Mouse (Mus musculus) embryonic facial prominence, embryonic 15.5 days (tissue): Measurements from ENCODE around the gene Cela2a. TPM values are rescaled to one million over a fixed set of nuclear protein-coding genes. Genes with fewer than 3 reads are reported as not detected.

ENCODE experiments used
- ATAC-seq: fragments of 200-750 bp; cut with Nextera tagmentation; 2 replicates; pipeline ENCODE4 v1.8.0; 2017; ENCODE audit warnings: low read depth, moderate TSS enrichment; ENCODE audit not compliant: insufficient number of reproducible peaks, low FRiP score, low TSS enrichment
- H3K27ac ChIP-seq: fragments of 300-500 bp; sonication (generic); replicated peaks from 2 replicates; pipeline ENCODE4 v1.5.1; 2015; ENCODE audit warnings: mild to moderate bottlenecking, inconsistent platforms
- H3K27me3 ChIP-seq: fragments of 300-500 bp; sonication (generic); 2 replicates; pipeline ENCODE4 v1.6.1; 2015; ENCODE audit warnings: inconsistent platforms
- H3K36me3 ChIP-seq: fragments of 300-500 bp; sonication (generic); 2 replicates; pipeline ENCODE4 v1.6.1; 2015; ENCODE audit warnings: mild to moderate bottlenecking, inconsistent platforms
- H3K4me1 ChIP-seq: fragments of 300-500 bp; sonication (generic); 2 replicates; pipeline ENCODE4 v1.6.1; 2015; ENCODE audit warnings: inconsistent platforms
- H3K4me2 ChIP-seq: fragments of 300-500 bp; sonication (generic); replicated peaks from 2 replicates; pipeline ENCODE4 v1.6.1; 2015; ENCODE audit warnings: mild to moderate bottlenecking, inconsistent platforms
- H3K4me3 ChIP-seq: fragments of 300-500 bp; sonication (generic); replicated peaks from 2 replicates; pipeline ENCODE4 v1.5.1; 2015; ENCODE audit warnings: mild to moderate bottlenecking, inconsistent platforms
- H3K9ac ChIP-seq: fragments of 300-500 bp; sonication (generic); 2 replicates; pipeline ENCODE4 v1.6.1; 2015; ENCODE audit warnings: inconsistent platforms
- H3K9me3 ChIP-seq: fragments of 300-500 bp; sonication (generic); replicated peaks from 2 replicates; pipeline ENCODE4 v1.6.1; 2016; ENCODE audit warnings: inconsistent platforms
- WGBS: fragments of 180-500 bp; shearing (Covaris S2); methylation state at CpG from one replicate; pipeline ENCODE4 v1.1.7; 2015; 5-methylcytosine and 5-hydroxymethylcytosine counted together
- polyA plus RNA-seq: library from polyadenylated mRNA; unstranded; fragments of >200 nt; fragmentation: Nextera tagmentation; extraction: Ambion mirVana; gene quantifications from 2 replicates; pipeline ENCODE4 v1.2.1, GENCODE M21; 2015

Cela2a gene
- polyA plus RNA-seq, 1 experiment from 2014 or later, result not detected

- Histone ChIP-seq H3K4me1 (no peaks in the 10 kb centered on the region), H3K9ac (no peak overlapping the region), H3K36me3 (0 out of 2 replicates have a peak, but pooled peaks cover 3% of the 10 kb centered on the region), H3K4me3 (no peak overlapping the region), H3K9me3 (no peaks in the 10 kb centered on the region), H3K27me3 (no peaks in the 10 kb centered on the region), H3K4me2 (no peak overlapping the region), H3K27ac (no peak overlapping the region)
- 90% methylated on average over 7 of the region's 7 CpGs for WGBS
- ATAC-seq, result no peak
Observed at GRCm38 (mm10) chr4:141819316-141819715, 6.6 kb downstream of the Cela2a start.

DNA sequence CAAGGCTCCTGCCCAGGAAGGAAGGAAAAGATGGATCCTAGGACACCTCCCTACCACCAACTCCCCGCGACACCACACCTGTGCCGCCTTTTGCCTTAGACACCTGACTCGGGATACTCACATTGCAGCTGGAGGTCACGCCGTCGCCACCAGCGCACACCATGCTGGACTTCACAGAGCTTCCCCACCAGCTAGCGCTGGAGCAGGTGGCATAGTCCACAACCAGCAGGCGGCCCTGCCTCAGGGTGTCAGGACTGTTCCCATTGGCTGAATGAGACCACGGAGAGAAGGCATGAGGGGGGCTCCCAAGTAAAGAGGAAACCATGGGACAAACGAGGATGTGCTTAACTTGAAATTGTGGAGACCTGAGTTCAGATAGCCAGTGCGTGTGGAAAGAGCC, 7.1 kb downstream of the Cela2a start:
- H3K9me3 ChIP-seq, result no peaks in the 10 kb centered on the region
- H3K4me3 ChIP-seq, result no peak overlapping the region
- ATAC-seq, result no peak
- no peaks in the 10 kb centered on the region for H3K27me3 ChIP-seq
- no peak overlapping the region for H3K4me2 ChIP-seq
- WGBS, result 82% methylated on average over 13 of the region's 13 CpGs
- no peaks in the 10 kb centered on the region for H3K4me1 ChIP-seq
- no peak overlapping the region for H3K9ac ChIP-seq
- no peak overlapping the region for H3K27ac ChIP-seq
- peaks cover 6% of the 10 kb centered on the region; the same call in 1 of the 2 replicates for H3K36me3 ChIP-seq

DNA sequence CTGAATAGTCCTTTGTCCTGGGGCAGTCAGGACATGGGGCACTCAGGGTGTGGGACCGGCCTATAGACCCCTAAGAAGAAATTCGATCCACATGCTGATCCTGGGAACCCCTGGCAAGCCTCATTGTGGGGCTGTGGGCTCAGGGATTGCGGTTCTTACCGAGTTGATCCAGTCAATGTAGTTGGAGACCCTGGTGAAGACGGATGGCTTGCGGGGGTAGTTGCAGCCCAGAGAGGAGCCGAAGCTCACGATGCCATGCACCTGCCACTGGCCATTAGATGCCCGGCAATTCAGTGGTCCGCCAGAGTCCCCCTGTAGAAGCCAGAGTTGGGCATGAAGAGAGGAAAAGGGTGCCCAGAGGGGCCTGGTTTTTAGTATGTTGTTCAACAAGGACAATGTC, 8.3 kb downstream of the Cela2a start:
- Histone ChIP-seq H3K9me3 (no peaks in the 10 kb centered on the region), H3K4me1 (no peaks in the 10 kb centered on the region), H3K4me2 (no peak overlapping the region), H3K4me3 (no peak overlapping the region), H3K36me3 (peaks cover 17% of the 10 kb centered on the region), H3K27ac (no peak overlapping the region), H3K9ac (no peak overlapping the region), H3K27me3 (no peaks in the 10 kb centered on the region)
- WGBS, result 65% methylated on average over 10 of the region's 10 CpGs
- ATAC-seq, result no peak

DNA sequence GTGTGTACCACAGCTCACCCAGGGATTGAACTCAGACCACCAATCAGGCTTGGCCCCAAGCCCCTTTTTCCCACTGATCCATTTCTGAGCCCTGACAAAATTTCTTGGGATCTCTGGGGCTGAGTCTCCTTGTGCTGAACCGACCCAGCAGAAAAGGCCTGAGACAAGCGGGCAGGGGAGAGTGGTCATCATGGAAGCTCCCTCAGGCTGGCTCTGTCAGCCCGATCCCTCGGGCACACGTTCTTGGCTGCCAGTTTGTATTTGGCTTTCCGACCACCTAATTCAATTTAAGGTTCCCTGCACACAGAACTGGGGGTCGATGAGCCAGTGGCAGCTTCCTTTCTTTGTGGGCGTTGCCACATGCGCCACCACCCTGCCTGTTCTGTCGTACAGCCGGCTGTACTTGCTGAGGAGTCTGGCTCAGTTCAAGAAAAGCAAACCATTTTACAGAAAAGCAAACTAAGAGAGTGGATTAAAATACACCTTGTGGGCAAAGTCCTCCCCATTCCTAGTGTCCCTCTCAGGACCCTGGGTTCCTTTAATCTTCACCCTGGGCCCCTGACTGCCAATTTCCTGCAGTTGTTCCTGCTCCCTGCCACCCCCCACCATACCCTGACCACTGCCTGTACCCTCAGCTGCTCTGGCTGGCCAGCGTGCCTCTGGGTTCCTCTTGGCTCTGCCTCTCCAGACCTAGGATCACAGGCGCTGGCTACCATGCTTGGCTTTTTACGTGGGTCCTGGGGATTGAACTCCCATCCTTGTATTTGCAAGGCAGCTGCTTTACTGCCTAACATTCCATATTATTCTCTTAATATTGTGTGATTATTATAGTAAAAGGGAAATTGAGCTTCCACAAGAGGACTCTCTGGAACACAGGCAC, 8.9 kb downstream of the Cela2a start:
- Histone ChIP-seq H3K27ac (peak overlapping the region; percentile 34; the same call in 1 of the 2 replicates), H3K36me3 (peaks cover 24% of the 10 kb centered on the region), H3K27me3 (no peaks in the 10 kb centered on the region), H3K9ac (no peak overlapping the region), H3K4me1 (no peaks in the 10 kb centered on the region), H3K9me3 (no peaks in the 10 kb centered on the region), H3K4me2 (no peak overlapping the region), H3K4me3 (no peak overlapping the region)
- no peak for ATAC-seq
- 51% methylated on average over 14 of the region's 14 CpGs for WGBS

DNA sequence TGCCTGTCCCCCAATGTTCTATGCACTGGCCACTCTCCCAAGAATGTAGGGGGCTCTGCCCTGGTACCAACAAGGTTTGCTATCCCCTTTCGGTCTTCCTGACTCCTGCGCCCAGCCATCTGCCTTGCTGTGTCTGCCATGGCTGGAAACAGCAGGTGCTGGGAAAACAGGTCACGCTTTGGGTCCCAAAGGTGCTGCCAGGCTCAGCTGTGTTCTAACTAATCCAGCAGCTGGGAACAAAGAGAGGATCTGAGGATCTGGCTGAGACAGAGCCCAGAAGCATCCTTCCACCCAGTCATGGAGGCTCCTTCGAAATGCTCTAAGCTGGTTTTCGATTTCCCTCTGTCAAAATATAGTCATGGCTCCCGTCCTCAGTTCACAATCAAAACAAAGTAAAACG, 9.7 kb downstream of the Cela2a start:
- Histone ChIP-seq H3K4me1 (no peaks in the 10 kb centered on the region), H3K36me3 (peaks cover 31% of the 10 kb centered on the region), H3K4me3 (no peak overlapping the region), H3K9ac (no peak overlapping the region), H3K4me2 (no peak overlapping the region), H3K27ac (no peak overlapping the region), H3K9me3 (no peaks in the 10 kb centered on the region), H3K27me3 (no peaks in the 10 kb centered on the region)
- WGBS, result 80% methylated on average over 7 of the region's 7 CpGs
- peak; percentile 12; the same call in 1 of the 2 replicates for ATAC-seq

GRCm38 (mm10) chr4:141811375-141811774, 14.6 kb downstream of the Cela2a start:
- Histone ChIP-seq H3K36me3 (peaks cover 75% of the 10 kb centered on the region), H3K9me3 (no peaks in the 10 kb centered on the region)
- 91% methylated on average over 7 of the region's 7 CpGs for WGBS

DNA sequence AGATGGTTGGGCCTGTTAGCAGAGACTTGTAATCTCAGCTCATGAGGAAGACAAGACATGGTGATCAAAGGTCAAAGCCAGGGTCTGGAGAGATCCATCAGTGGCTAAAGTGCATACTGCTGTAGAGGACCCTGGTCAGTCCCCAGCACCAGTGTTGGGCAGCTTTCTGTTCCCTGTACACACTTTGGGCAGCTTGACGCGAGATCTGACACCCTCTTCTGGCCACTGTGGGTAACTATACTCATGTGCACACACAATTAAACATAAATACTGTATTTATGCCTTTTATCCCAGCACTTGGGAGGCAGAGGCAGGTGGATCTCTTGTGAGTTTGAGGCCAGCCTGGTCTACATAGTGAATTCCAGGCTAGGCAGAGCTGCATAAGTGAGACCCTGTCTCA, 15.0 kb downstream of the Cela2a start:
- 90% methylated on average over 2 of the region's 2 CpGs for WGBS
- H3K4me3 ChIP-seq, result no peak overlapping the region
- H3K27me3 ChIP-seq, result no peaks in the 10 kb centered on the region
- peaks cover 79% of the 10 kb centered on the region for H3K36me3 ChIP-seq
- H3K9ac ChIP-seq, result no peak overlapping the region
- no peak overlapping the region for H3K4me2 ChIP-seq
- H3K27ac ChIP-seq, result no peak overlapping the region
- no peaks in the 10 kb centered on the region for H3K4me1 ChIP-seq
- no peaks in the 10 kb centered on the region for H3K9me3 ChIP-seq
- no peak for ATAC-seq

More at GRCm38 (mm10) chr4:141811375-141811774, 14.6 kb downstream of the Cela2a start:
- Histone ChIP-seq H3K27me3 (no peaks in the 10 kb centered on the region), H3K4me2 (no peak overlapping the region), H3K4me1 (no peaks in the 10 kb centered on the region), H3K4me3 (no peak overlapping the region), H3K27ac (no peak overlapping the region), H3K9ac (no peak overlapping the region)
- ATAC-seq, result no peak

- Histone ChIP-seq H3K36me3 (peaks cover 86% of the 10 kb centered on the region), H3K27me3 (no peaks in the 10 kb centered on the region)
- WGBS, result 76% methylated on average over 8 of the region's 8 CpGs
Observed at GRCm38 (mm10) chr4:141809850-141810464, 16.0 kb downstream of the Cela2a start.

DNA sequence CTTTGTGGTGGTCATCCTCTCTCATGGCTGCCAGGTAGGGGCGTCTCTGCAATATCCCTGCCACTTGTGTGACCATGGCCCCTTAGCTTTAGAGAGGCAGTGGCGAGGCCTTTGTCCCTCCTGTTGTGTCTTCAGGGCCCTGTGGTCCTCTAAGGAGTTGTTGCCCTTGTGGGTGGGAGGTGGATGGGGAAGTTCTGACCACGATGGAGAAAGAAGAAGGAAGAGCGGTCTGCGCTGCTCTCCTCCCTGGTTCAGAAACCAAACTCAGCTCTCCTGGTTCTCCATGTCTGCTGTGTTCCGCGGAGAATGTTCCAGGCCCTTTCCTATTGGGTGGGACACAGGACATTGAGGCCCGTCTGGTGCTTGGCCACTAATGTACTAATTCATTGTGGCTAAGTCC, 20.1 kb downstream of the Cela2a start:
- Histone ChIP-seq H3K36me3 (peaks cover 70% of the 10 kb centered on the region), H3K4me2 (no peak overlapping the region)

More at GRCm38 (mm10) chr4:141809850-141810464, 16.0 kb downstream of the Cela2a start:
- no peak overlapping the region for H3K27ac ChIP-seq
- ATAC-seq, result no peak
- no peak overlapping the region for H3K9ac ChIP-seq
- no peak overlapping the region for H3K4me3 ChIP-seq
- H3K9me3 ChIP-seq, result no peaks in the 10 kb centered on the region
- H3K4me1 ChIP-seq, result no peaks in the 10 kb centered on the region
- no peak overlapping the region for H3K4me2 ChIP-seq

GRCm38 (mm10) chr4:141804105-141804504, 21.9 kb downstream of the Cela2a start:
- no peak for ATAC-seq
- Histone ChIP-seq H3K9ac (no peak overlapping the region), H3K36me3 (peaks cover 52% of the 10 kb centered on the region), H3K4me3 (no peak overlapping the region), H3K27ac (no peak overlapping the region), H3K4me2 (no peak overlapping the region), H3K4me1 (no peaks in the 10 kb centered on the region), H3K27me3 (no peaks in the 10 kb centered on the region), H3K9me3 (no peaks in the 10 kb centered on the region)
- WGBS, result 88% methylated on average over 4 of the region's 4 CpGs

More for the DNA sequence above, 20.1 kb downstream of the Cela2a start:
- Histone ChIP-seq H3K4me1 (no peaks in the 10 kb centered on the region), H3K27me3 (no peaks in the 10 kb centered on the region), H3K4me3 (no peak overlapping the region), H3K9ac (no peak overlapping the region), H3K9me3 (no peaks in the 10 kb centered on the region), H3K27ac (no peak overlapping the region)
- 94% methylated on average over 8 of the region's 8 CpGs for WGBS
- ATAC-seq, result no peak

DNA sequence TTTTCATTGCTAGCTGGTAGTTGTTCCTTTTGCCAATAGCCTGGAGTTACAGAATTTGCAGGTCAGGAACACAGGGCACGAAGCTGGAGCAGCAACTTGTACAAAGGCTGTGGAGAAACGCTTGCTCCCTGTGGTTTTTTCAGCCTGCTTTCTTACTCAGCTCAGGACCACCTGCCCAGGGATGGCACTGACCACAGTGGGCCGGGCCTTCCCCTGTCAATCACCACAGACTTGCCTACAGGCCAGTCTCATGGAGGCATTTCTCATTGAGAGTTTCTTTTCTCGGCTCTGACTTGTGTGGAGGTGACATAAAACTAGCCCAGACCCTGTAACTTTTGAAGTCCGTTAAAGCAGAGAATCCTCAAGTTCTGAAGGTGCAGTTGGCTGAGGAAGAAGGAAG, 28.4 kb downstream of the Cela2a start:
- H3K36me3 ChIP-seq, result peaks cover 7% of the 10 kb centered on the region; the same call in 1 of the 2 replicates
- peaks cover 22% of the 10 kb centered on the region for H3K4me1 ChIP-seq
- H3K9ac ChIP-seq, result no peak overlapping the region
- H3K9me3 ChIP-seq, result no peaks in the 10 kb centered on the region
- H3K27ac ChIP-seq, result no peak overlapping the region
- H3K4me3 ChIP-seq, result no peak overlapping the region
- H3K27me3 ChIP-seq, result no peaks in the 10 kb centered on the region
- no peak overlapping the region for H3K4me2 ChIP-seq
- 83% methylated on average over 5 of the region's 5 CpGs for WGBS
- no peak for ATAC-seq
